In genomic region chr17:56407379-56407778, GRCm38 (mm10) we compare ENCODE assay signal across 9 mouse cellular contexts.
A peak's percentile ranks its signal among the peaks of the same experiment; 100 is the strongest.
DNase-seq lines count a peak whose midpoint lies in the region; ATAC-seq and TF ChIP-seq lines count a peak whose summit lies in the region.
"Had no signal": no experiment of that assay in that cellular context is flagged by ENCODE, and none has a peak within 500 bp of the region (broad histone marks: within the 10 kb centered on the region; RNA-seq: fewer than 3 reads in every experiment).

No protein-coding gene starts in this region.

- H3K9ac ChIP-seq in lung, embryonic 14.5 days, result no peak overlapping the region
- 0 out of 2 replicates have a peak overlapping the region, but pooled peaks have one; percentile 5 for H3K9ac ChIP-seq in limb, embryonic 12.5 days (replicated peaks)
- no peak overlapping the region for H3K9ac ChIP-seq in stomach, embryonic 15.5 days

- TF ChIP-seq POLR2A in kidney, adult 2 months (IDR thresholded peaks at IDR 0.05; ENCODE audit: low read depth, low read length), result no peak

- H3K36me3 ChIP-seq in lung, embryonic 14.5 days (ENCODE audit: insufficient read depth), result peaks cover 47% of the 10 kb centered on the region
- peaks cover 56% of the 10 kb centered on the region for H3K36me3 ChIP-seq in limb, embryonic 12.5 days
- H3K36me3 ChIP-seq in stomach, embryonic 15.5 days, result peaks cover 30% of the 10 kb centered on the region
- no peaks in the 10 kb centered on the region for H3K36me3 ChIP-seq in kidney, adult 2 months (ENCODE audit: control insufficient read depth, insufficient read depth, low read length)

- H3K4me2 ChIP-seq in lung, embryonic 14.5 days, result no peak overlapping the region
- H3K4me2 ChIP-seq in limb, embryonic 12.5 days, result no peak overlapping the region
- H3K4me2 ChIP-seq in stomach, embryonic 15.5 days, result no peak overlapping the region

- 27% methylated on average over 8 of the region's 8 CpGs for WGBS in lung, embryonic 14.5 days
- WGBS in limb, embryonic 12.5 days, result 40% methylated on average over 8 of the region's 8 CpGs
- WGBS in stomach, embryonic 15.5 days, result 40% methylated on average over 8 of the region's 8 CpGs
- 29% methylated on average over 8 of the region's 8 CpGs for WGBS in kidney, adult 2 months

- peak overlapping the region; percentile 42; the same call in 1 of the 2 replicates for H3K27ac ChIP-seq in lung, embryonic 14.5 days (ENCODE audit: low read depth)
- peak overlapping the region; percentile 50; the same call in 1 of the 2 replicates for H3K27ac ChIP-seq in limb, embryonic 12.5 days
- H3K27ac ChIP-seq in stomach, embryonic 15.5 days, result peak overlapping the region; percentile 26; the same call in 1 of the 2 replicates
- no peak overlapping the region for H3K27ac ChIP-seq in kidney, adult 2 months (ENCODE audit: insufficient read depth, low read depth, low read length)

- no peak overlapping the region for H3K4me3 ChIP-seq in lung, embryonic 14.5 days (ENCODE audit: low read depth, low read length)
- no peak overlapping the region for H3K4me3 ChIP-seq in limb, embryonic 12.5 days (replicated peaks)
- no peak overlapping the region for H3K4me3 ChIP-seq in stomach, embryonic 15.5 days (replicated peaks)
- H3K4me3 ChIP-seq in kidney, adult 2 months (ENCODE audit: insufficient read depth, low read depth, low read length), result no peak overlapping the region

- 0 out of 2 replicates have a peak, but pooled peaks cover 4% of the 10 kb centered on the region for H3K4me1 ChIP-seq in lung, embryonic 14.5 days (ENCODE audit: insufficient read depth)
- H3K4me1 ChIP-seq in limb, embryonic 12.5 days (replicated peaks), result peaks cover 25% of the 10 kb centered on the region
- H3K4me1 ChIP-seq in stomach, embryonic 15.5 days, result peaks cover 16% of the 10 kb centered on the region
- H3K4me1 ChIP-seq in kidney, adult 2 months (ENCODE audit: control insufficient read depth, insufficient read depth, low read length), result no peaks in the 10 kb centered on the region

- no peak for ATAC-seq in lung, embryonic 14.5 days (ENCODE audit: insufficient read depth)
- no peak for ATAC-seq in limb, embryonic 12.5 days (ENCODE audit: insufficient number of reproducible peaks, insufficient read depth, low FRiP score, low TSS enrichment, low read depth)
- ATAC-seq in stomach, embryonic 15.5 days (ENCODE audit: insufficient read depth, low FRiP score, low read depth), result no peak

- H3K9me3 ChIP-seq in lung, embryonic 14.5 days (ENCODE audit: low read depth, low read length), result no peaks in the 10 kb centered on the region
- H3K9me3 ChIP-seq in limb, embryonic 12.5 days, result no peaks in the 10 kb centered on the region
- H3K9me3 ChIP-seq in stomach, embryonic 15.5 days, result no peaks in the 10 kb centered on the region

- TF ChIP-seq CTCF in lung, embryonic 14.5 days (IDR thresholded peaks at IDR 0.05; ENCODE audit: low read depth), result no peak
- no peak for TF ChIP-seq CTCF in kidney, adult 2 months (conservative IDR thresholded peaks at IDR 0.05; ENCODE audit: insufficient read depth, insufficient read length, low read depth, low read length)

- peak; percentile 17 for DNase-seq in embryo, embryonic 10 days (ENCODE audit: low spot score)
- no peak for DNase-seq in embryo, embryonic 11 days
- no peak for DNase-seq in lung, embryonic 14.5 days
- DNase-seq in lung, postnatal 10 days, result no peak
- DNase-seq in adrenal gland, adult 2 months, result no peak
- DNase-seq in kidney, adult 2 months, result no peak
- DNase-seq: lung, postnatal 4 days had no signal

- no peaks in the 10 kb centered on the region for H3K27me3 ChIP-seq in lung, embryonic 14.5 days (ENCODE audit: insufficient read depth, low read length)
- no peaks in the 10 kb centered on the region for H3K27me3 ChIP-seq in limb, embryonic 12.5 days
- no peaks in the 10 kb centered on the region for H3K27me3 ChIP-seq in stomach, embryonic 15.5 days (replicated peaks)
- no peaks in the 10 kb centered on the region for H3K27me3 ChIP-seq in kidney, adult 2 months (replicated peaks; ENCODE audit: control insufficient read depth, insufficient read depth, low read length)
